Mouse (Mus musculus): ENCODE results near the gene Syn3. TPM values are rescaled to one million over a fixed set of nuclear protein-coding genes. Genes with fewer than 3 reads are reported as not detected.

Gene Syn3
- polyA plus RNA-seq, 1 experiment from 2014 or later, result 4.0 TPM

DNA sequence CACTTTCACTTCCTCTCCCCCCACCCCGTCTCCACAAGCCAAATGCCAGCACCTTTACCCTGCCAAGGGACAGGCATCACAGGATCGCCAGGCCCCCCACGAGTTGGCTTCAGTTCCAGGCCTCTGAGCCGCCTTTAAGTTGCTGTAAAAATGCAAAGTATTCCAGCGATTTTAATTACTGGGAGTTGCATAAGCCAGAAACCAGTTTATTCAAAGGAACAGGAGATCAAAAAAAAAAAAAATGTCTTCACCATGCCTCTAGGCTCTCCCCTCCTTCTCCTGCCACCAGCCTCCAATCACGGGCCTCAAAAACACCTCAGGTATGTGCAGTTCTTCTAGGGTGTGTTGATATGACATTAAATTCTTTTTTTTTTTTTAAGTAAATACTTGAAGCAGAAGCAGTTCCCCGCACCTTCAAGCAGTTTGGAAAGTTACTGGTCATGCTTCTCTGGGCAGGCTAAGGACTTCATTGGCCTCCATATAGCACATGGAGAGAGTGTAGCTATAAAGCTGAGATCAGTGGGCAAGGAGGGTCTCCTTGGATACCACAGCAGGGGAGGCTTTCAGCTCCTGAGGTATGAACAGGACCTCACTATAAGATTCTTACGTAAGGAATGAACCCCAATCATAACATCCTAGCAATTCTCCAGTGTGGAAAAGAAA, 208.5 kb downstream of the Syn3 start:
- no peak overlapping the region for H3K4me3 ChIP-seq (ENCODE audit: low read depth, low read length)
- no peak overlapping the region for H3K9ac ChIP-seq (ENCODE audit: low read length)
- WGBS, result 82% methylated on average over 8 of the region's 8 CpGs
- H3K4me2 ChIP-seq (ENCODE audit: low read depth, severe bottlenecking), result no peak overlapping the region
- no peak overlapping the region for H3K27ac ChIP-seq (replicated peaks; ENCODE audit: low read depth, low read length)
- ATAC-seq (ENCODE audit: insufficient number of reproducible peaks, low FRiP score, low TSS enrichment, low read depth), result no peak
- peaks cover 15% of the 10 kb centered on the region for H3K4me1 ChIP-seq (ENCODE audit: control insufficient read depth, insufficient read depth, low read length)
- H3K27me3 ChIP-seq (ENCODE audit: control insufficient read depth, insufficient read depth, low read length), result no peaks in the 10 kb centered on the region
- H3K9me3 ChIP-seq (ENCODE audit: control insufficient read depth, low read length), result no peaks in the 10 kb centered on the region
- no peaks in the 10 kb centered on the region for H3K36me3 ChIP-seq (ENCODE audit: control insufficient read depth, insufficient read depth, low read length)
- no peak for DNase-seq (ENCODE audit: low spot score)

DNA sequence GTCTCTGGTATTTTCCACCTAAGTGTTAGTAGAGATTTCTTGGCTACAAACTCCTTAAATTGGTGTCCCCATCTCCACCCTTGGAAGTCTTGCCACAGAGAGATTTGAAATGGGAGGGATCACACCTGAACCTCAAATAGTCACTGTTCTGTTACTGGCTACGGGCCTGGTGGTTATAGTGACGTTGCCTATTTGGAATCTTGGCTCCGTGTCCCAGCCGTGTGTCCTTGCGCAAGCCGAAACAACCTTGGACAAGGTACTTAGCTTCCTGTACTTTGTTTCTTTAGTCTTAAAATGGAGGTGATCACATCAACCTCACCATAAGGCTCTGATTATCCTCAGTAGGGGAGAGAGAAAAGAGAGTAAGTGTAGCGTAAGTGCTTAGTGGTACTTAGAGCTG, 212.2 kb downstream of the Syn3 start:
- no peaks in the 10 kb centered on the region for H3K27me3 ChIP-seq (ENCODE audit: control insufficient read depth, insufficient read depth, low read length)
- no peak for ATAC-seq (ENCODE audit: insufficient number of reproducible peaks, low FRiP score, low TSS enrichment, low read depth)
- no peak overlapping the region for H3K4me3 ChIP-seq (ENCODE audit: low read depth, low read length)
- 90% methylated on average over 7 of the region's 7 CpGs for WGBS
- no peak for DNase-seq (ENCODE audit: low spot score)
- no peak overlapping the region for H3K4me2 ChIP-seq (ENCODE audit: low read depth, severe bottlenecking)
- H3K9ac ChIP-seq (ENCODE audit: low read length), result no peak overlapping the region
- no peaks in the 10 kb centered on the region for H3K36me3 ChIP-seq (ENCODE audit: control insufficient read depth, insufficient read depth, low read length)
- no peaks in the 10 kb centered on the region for H3K4me1 ChIP-seq (ENCODE audit: control insufficient read depth, insufficient read depth, low read length)
- no peak overlapping the region for H3K27ac ChIP-seq (replicated peaks; ENCODE audit: low read depth, low read length)
- no peaks in the 10 kb centered on the region for H3K9me3 ChIP-seq (ENCODE audit: control insufficient read depth, low read length)

DNA sequence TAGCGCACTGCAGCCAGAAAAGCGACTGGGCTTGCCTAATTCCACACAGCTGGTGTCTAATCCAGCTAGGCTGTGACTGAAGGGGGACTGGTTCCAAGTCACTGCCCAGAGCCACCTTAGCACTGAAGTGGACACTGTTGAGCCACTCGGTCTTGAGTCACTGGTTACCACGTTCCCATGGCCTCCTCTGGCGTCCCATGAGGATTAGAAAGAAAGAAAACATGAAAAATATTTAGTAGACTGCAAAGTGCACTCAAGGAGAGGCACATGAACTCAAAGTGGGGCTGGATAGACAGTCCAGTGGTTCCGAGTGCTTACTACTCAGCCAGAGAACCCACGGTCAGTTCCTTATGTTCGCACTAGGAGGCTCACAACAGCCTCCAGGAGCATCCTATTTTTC, 217.5 kb downstream of the Syn3 start:
- no peak overlapping the region for H3K9ac ChIP-seq (ENCODE audit: low read length)
- WGBS, result 88% methylated on average over 8 of the region's 8 CpGs
- no peaks in the 10 kb centered on the region for H3K9me3 ChIP-seq (ENCODE audit: control insufficient read depth, low read length)
- H3K36me3 ChIP-seq (ENCODE audit: control insufficient read depth, insufficient read depth, low read length), result no peaks in the 10 kb centered on the region
- H3K4me1 ChIP-seq (ENCODE audit: control insufficient read depth, insufficient read depth, low read length), result peaks cover 2% of the 10 kb centered on the region; the same call in 1 of the 2 replicates
- no peaks in the 10 kb centered on the region for H3K27me3 ChIP-seq (ENCODE audit: control insufficient read depth, insufficient read depth, low read length)
- ATAC-seq (ENCODE audit: insufficient number of reproducible peaks, low FRiP score, low TSS enrichment, low read depth) (no peak), DNase-seq (ENCODE audit: low spot score) (no peak)
- H3K27ac ChIP-seq (replicated peaks; ENCODE audit: low read depth, low read length), result no peak overlapping the region
- no peak overlapping the region for H3K4me3 ChIP-seq (ENCODE audit: low read depth, low read length)
- H3K4me2 ChIP-seq (ENCODE audit: low read depth, severe bottlenecking), result no peak overlapping the region

DNA sequence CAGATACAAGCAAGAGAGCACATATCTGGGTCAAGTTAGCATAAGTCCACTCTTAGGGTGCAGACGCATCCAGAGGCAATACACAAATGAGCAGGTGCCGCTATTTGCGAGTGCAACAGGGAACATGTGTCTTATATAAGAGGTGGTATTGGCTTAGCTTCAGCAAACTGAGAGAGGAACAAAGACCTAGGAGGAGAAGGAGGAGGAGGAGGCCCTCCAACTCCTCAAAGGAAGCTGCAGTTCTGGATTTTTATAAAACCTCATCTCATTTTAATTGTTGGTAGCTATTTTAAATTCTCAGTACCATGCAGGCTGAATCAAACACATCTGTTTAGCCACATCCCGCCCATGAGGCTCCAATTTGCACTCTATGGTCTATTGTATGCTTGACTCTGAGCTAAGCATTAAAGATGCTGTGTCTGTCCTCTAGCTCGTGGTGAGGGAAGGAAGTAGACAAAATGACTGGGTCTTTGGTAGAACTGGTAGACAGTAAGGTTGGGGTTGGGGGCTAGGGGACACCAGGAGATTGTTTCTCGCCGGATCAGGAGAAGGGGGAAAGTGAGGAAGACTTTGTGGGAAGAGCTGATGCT, 219.0 kb downstream of the Syn3 start:
- H3K27ac ChIP-seq (replicated peaks; ENCODE audit: low read depth, low read length), result no peak overlapping the region
- 82% methylated on average over 7 of the region's 7 CpGs for WGBS

DNA sequence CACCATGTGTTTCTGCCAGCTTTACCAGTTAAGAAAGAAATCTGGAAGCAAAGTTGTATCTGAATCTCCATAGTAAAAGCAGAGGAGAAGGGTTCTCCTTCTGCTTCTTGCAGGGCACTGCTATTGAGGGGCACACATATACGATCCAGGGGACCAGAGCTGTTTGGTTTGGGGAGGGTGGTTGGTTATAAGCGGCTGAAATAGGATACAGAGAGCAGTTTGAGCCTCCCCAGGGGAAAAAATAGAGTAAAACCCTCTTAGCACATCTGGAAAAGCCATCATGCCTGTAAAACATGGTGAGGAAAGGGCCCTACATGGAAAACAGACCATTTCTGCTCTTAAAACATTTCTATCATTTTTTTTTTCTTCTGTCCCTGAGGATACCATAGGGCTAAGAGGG, 220.2 kb downstream of the Syn3 start:
- no peak overlapping the region for H3K27ac ChIP-seq (replicated peaks; ENCODE audit: low read depth, low read length)
- DNase-seq (ENCODE audit: low spot score), result no peak
- peaks cover 5% of the 10 kb centered on the region for H3K4me1 ChIP-seq (ENCODE audit: control insufficient read depth, insufficient read depth, low read length)

More for the DNA sequence above, 219.0 kb downstream of the Syn3 start:
- Histone ChIP-seq H3K4me3 (ENCODE audit: low read depth, low read length) (no peak overlapping the region), H3K4me1 (ENCODE audit: control insufficient read depth, insufficient read depth, low read length) (peaks cover 2% of the 10 kb centered on the region; the same call in 1 of the 2 replicates), H3K27me3 (ENCODE audit: control insufficient read depth, insufficient read depth, low read length) (no peaks in the 10 kb centered on the region), H3K36me3 (ENCODE audit: control insufficient read depth, insufficient read depth, low read length) (no peaks in the 10 kb centered on the region), H3K9ac (ENCODE audit: low read length) (no peak overlapping the region), H3K4me2 (ENCODE audit: low read depth, severe bottlenecking) (no peak overlapping the region), H3K9me3 (ENCODE audit: control insufficient read depth, low read length) (no peaks in the 10 kb centered on the region)
- no peak for ATAC-seq (ENCODE audit: insufficient number of reproducible peaks, low FRiP score, low TSS enrichment, low read depth)
- DNase-seq (ENCODE audit: low spot score), result no peak

DNA sequence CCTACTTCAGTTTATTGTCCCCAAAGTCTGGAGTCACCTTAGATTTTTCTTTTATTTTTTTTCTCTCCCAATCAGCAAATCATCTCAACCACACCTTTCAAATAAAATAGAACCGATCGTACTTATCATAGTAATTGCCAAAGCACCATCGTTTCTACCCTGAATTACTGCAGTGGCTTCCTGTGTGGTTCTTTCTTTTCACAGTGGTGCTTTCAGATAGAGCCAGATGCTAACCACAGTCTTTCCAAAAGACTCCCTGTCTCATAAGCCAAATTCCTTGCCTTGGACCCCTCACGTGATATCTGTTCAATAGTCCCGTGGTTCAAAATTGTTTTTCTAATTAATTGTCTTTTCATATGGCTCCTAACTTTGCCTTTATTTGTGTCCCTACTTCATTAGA, 221.4 kb downstream of the Syn3 start:
- Histone ChIP-seq H3K27me3 (ENCODE audit: control insufficient read depth, insufficient read depth, low read length) (no peaks in the 10 kb centered on the region), H3K9me3 (ENCODE audit: control insufficient read depth, low read length) (no peaks in the 10 kb centered on the region), H3K9ac (ENCODE audit: low read length) (no peak overlapping the region), H3K4me1 (ENCODE audit: control insufficient read depth, insufficient read depth, low read length) (peaks cover 7% of the 10 kb centered on the region), H3K4me2 (ENCODE audit: low read depth, severe bottlenecking) (no peak overlapping the region), H3K36me3 (ENCODE audit: control insufficient read depth, insufficient read depth, low read length) (no peaks in the 10 kb centered on the region), H3K4me3 (ENCODE audit: low read depth, low read length) (no peak overlapping the region), H3K27ac (replicated peaks; ENCODE audit: low read depth, low read length) (no peak overlapping the region)
- DNase-seq (ENCODE audit: low spot score), result no peak
- ATAC-seq (ENCODE audit: insufficient number of reproducible peaks, low FRiP score, low TSS enrichment, low read depth), result no peak
- WGBS, result 82% methylated on average over 5 of the region's 5 CpGs

More for the DNA sequence above, 220.2 kb downstream of the Syn3 start:
- ATAC-seq (ENCODE audit: insufficient number of reproducible peaks, low FRiP score, low TSS enrichment, low read depth), result no peak
- Histone ChIP-seq H3K4me3 (ENCODE audit: low read depth, low read length) (no peak overlapping the region), H3K9me3 (ENCODE audit: control insufficient read depth, low read length) (no peaks in the 10 kb centered on the region), H3K4me2 (ENCODE audit: low read depth, severe bottlenecking) (no peak overlapping the region), H3K27me3 (ENCODE audit: control insufficient read depth, insufficient read depth, low read length) (no peaks in the 10 kb centered on the region), H3K9ac (ENCODE audit: low read length) (no peak overlapping the region), H3K36me3 (ENCODE audit: control insufficient read depth, insufficient read depth, low read length) (no peaks in the 10 kb centered on the region)
- WGBS, result 51% methylated on average over 2 of the region's 2 CpGs

- ATAC-seq (ENCODE audit: insufficient number of reproducible peaks, low FRiP score, low TSS enrichment, low read depth) (no peak), DNase-seq (ENCODE audit: low spot score) (no peak)
- no peak overlapping the region for H3K4me2 ChIP-seq (ENCODE audit: low read depth, severe bottlenecking)
- no peak overlapping the region for H3K9ac ChIP-seq (ENCODE audit: low read length)
- no peaks in the 10 kb centered on the region for H3K27me3 ChIP-seq (ENCODE audit: control insufficient read depth, insufficient read depth, low read length)
- 95% methylated on average over 5 of the region's 5 CpGs for WGBS
- H3K4me1 ChIP-seq (ENCODE audit: control insufficient read depth, insufficient read depth, low read length), result peaks cover 7% of the 10 kb centered on the region
- H3K9me3 ChIP-seq (ENCODE audit: control insufficient read depth, low read length), result no peaks in the 10 kb centered on the region
- no peak overlapping the region for H3K4me3 ChIP-seq (ENCODE audit: low read depth, low read length)
- no peak overlapping the region for H3K27ac ChIP-seq (replicated peaks; ENCODE audit: low read depth, low read length)
- H3K36me3 ChIP-seq (ENCODE audit: control insufficient read depth, insufficient read depth, low read length), result no peaks in the 10 kb centered on the region
Measured at GRCm38 (mm10) chr10:86275585-86275984, 223.1 kb downstream of the Syn3 start.

- Histone ChIP-seq H3K9me3 (ENCODE audit: control insufficient read depth, low read length) (no peaks in the 10 kb centered on the region), H3K27ac (replicated peaks; ENCODE audit: low read depth, low read length) (peak overlapping the region; percentile 37; the same call in 1 of the 2 replicates), H3K4me3 (ENCODE audit: low read depth, low read length) (no peak overlapping the region), H3K36me3 (ENCODE audit: control insufficient read depth, insufficient read depth, low read length) (no peaks in the 10 kb centered on the region), H3K9ac (ENCODE audit: low read length) (no peak overlapping the region), H3K4me1 (ENCODE audit: control insufficient read depth, insufficient read depth, low read length) (peaks cover 7% of the 10 kb centered on the region), H3K27me3 (ENCODE audit: control insufficient read depth, insufficient read depth, low read length) (no peaks in the 10 kb centered on the region), H3K4me2 (ENCODE audit: low read depth, severe bottlenecking) (no peak overlapping the region)
- 61% methylated on average over 19 of the region's 19 CpGs for WGBS
- DNase-seq (ENCODE audit: low spot score) (no peak), ATAC-seq (ENCODE audit: insufficient number of reproducible peaks, low FRiP score, low TSS enrichment, low read depth) (no peak)
Measured at GRCm38 (mm10) chr10:86273410-86274191, 225.1 kb downstream of the Syn3 start.
